Mouse (Mus musculus) left cerebral cortex, adult 8-10 months (tissue): ENCODE data around the gene Zfp600. TPM values are rescaled to one million over a fixed set of nuclear protein-coding genes. Genes with fewer than 3 reads are reported as not detected.
"Not testable (repeated sequence)": the region's sequence is repeated elsewhere in the genome, so short reads cannot be mapped to it uniquely, and the experiment has no call there.

ENCODE experiments used
- DNase-seq, 2 experiments: peaks; one replicate each; pipeline ENCODE4 v3.0.0; 2022; ENCODE audit warnings: low spot score in 2 of 2
- total RNA-seq, 4 experiments: library from RNA; stranded (reverse); gene quantifications; 2 replicates each; pipeline ENCODE4 v1.2.4; 2022

The Zfp600 gene
- under 1 TPM in 1 of 4 experiments, not detected in 3; 0.16 TPM for total RNA-seq

DNA sequence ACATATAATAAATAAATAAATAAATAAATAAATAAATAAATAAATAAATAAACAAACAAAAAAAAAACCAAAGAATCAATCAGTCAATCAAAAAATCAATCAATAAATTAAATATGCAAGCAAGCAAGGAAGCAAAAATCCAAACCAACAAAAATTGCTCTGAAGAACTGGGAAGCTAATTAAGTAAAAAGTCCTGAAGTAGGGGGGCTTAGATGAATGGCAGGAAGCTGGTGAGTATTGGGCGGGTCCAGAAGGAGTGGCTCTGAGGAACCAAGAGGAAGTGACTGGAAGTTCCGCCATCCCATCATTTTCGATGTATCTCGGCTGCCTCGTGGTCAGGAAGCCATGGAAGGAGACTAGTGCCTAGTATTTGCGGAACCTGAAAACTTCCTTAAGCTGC is at the start of gene Zfp600:
Gene Zfp600 (plus strand): TSS at position 301 of the 400 bp plus-strand sequence.
- not testable (repeated sequence) for DNase-seq

DNA sequence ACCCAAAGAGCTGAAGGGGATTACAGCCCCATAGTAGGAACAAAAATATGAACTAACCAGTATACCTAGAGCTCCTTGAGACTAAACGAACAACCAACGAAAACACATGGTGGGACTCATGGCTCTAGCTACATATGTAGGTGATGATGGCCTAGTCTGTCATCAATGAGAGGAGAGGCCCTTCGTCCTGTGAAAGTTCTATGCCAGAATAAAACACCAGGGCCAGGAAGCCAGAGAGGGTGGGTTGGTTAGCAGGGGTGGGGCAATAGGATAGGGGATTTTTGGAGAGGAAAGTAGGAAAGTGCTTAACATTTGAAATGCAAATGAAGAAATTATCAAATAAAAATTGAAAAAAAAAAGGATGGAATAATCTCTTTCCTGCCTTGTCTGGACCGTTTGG is 6.3 kb downstream of the Zfp600 start:
- DNase-seq, result not testable (repeated sequence)

- not testable (repeated sequence) for DNase-seq
Observed at GRCm38 (mm10) chr4:146167202-146167832, 10.7 kb downstream of the Zfp600 start.

- DNase-seq, result not testable (repeated sequence)
Observed at GRCm38 (mm10) chr4:146167879-146168532, 11.4 kb downstream of the Zfp600 start.

DNA sequence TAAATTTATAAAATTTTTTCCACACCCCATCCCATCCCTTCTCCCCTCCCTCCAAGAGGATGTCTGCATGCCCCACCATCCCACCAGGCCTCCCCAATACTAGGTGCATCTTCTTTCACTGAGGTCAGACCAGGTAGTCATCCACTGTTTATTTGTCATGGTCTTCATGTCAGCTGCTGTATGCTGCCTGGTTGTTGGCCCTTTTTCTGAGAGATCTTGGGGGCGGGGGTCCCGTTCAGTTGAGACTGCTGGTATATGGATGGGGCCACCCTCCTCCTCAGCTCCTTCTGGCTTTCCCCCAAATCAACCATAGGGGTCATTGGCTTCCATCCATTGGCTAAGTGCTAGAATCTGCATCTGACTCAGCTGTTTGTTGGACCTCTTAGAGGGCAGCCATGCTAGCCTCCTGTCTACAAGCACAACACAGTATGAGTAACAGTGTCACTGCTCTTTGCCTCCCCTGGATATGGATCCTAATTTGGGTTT is 12.1 kb downstream of the Zfp600 start:
- DNase-seq, result not testable (repeated sequence)

GRCm38 (mm10) chr4:146173378-146174226 is 17.0 kb downstream of the Zfp600 start:
- not testable (repeated sequence) for DNase-seq

GRCm38 (mm10) chr4:146204357-146204756 is 47.7 kb downstream of the Zfp600 start:
- not testable (repeated sequence) for DNase-seq

GRCm38 (mm10) chr4:146239252-146240244 is 82.9 kb downstream of the Zfp600 start:
- not testable (repeated sequence) for DNase-seq

- not testable (repeated sequence) for DNase-seq
Observed at GRCm38 (mm10) chr4:146242119-146242518, 85.5 kb downstream of the Zfp600 start.

Other genes starting within 250 kb of the Zfp600 start
- not detected for gene Zfp987, start 59.5 kb upstream of the Zfp600 start, total RNA-seq